In the genomic region with DNA sequence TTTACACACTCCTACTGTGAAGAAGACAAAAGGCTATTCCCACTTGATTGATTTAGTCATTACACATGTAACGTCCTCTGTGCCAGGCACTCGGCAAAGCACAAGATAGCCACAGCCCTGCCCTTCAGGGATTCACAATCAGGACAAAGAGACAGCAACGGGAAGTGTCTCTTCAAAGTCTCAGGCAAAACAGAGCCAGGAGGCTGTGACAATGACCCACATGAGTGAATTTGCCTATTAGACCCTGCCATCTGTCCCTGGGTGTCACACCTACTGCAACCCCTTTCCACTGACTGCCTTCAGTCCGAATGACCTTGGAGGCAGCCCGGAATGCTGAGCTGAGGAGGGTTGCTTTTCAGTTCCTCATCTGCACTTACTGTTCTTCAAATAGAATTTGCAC, we compare ENCODE assay signal across 8 mouse cellular contexts.
DNase-seq lines count a peak whose midpoint lies in the region; ATAC-seq lines count a peak whose summit lies in the region.

No protein-coding gene starts in this region.

- no peak overlapping the region for H3K9ac ChIP-seq in kidney, embryonic 16.5 days (replicated peaks; ENCODE audit: low read length)
- peak overlapping the region; percentile 47; the same call in 1 of the 2 replicates for H3K9ac ChIP-seq in neural tube, embryonic 12.5 days

- no peaks in the 10 kb centered on the region for H3K27me3 ChIP-seq in kidney, embryonic 16.5 days (ENCODE audit: insufficient read depth, low read length)
- H3K27me3 ChIP-seq in hindbrain, embryonic 10.5 days (ENCODE audit: insufficient read depth, poor library complexity, severe bottlenecking), result no peaks in the 10 kb centered on the region
- H3K27me3 ChIP-seq in neural tube, embryonic 12.5 days (replicated peaks), result no peaks in the 10 kb centered on the region

- H3K27ac ChIP-seq in kidney, embryonic 16.5 days (ENCODE audit: low read length), result no peak overlapping the region
- H3K27ac ChIP-seq in hindbrain, embryonic 10.5 days, result peak overlapping the region; percentile 82
- H3K27ac ChIP-seq in neural tube, embryonic 12.5 days, result peak overlapping the region; percentile 75

- no peaks in the 10 kb centered on the region for H3K36me3 ChIP-seq in kidney, embryonic 16.5 days (ENCODE audit: insufficient read depth, low read length)
- H3K36me3 ChIP-seq in hindbrain, embryonic 10.5 days, result no peaks in the 10 kb centered on the region
- H3K36me3 ChIP-seq in neural tube, embryonic 12.5 days, result no peaks in the 10 kb centered on the region

- 11% methylated on average over 5 of the region's 5 CpGs for WGBS in kidney, embryonic 16.5 days
- 21% methylated on average over 5 of the region's 5 CpGs for WGBS in hindbrain, embryonic 10.5 days
- WGBS in neural tube, embryonic 12.5 days, result 6% methylated on average over 5 of the region's 5 CpGs

- no peaks in the 10 kb centered on the region for H3K4me1 ChIP-seq in kidney, embryonic 16.5 days (ENCODE audit: insufficient read depth, low read length)
- peaks cover 31% of the 10 kb centered on the region for H3K4me1 ChIP-seq in hindbrain, embryonic 10.5 days (replicated peaks)
- H3K4me1 ChIP-seq in neural tube, embryonic 12.5 days, result peaks cover 15% of the 10 kb centered on the region

- no peaks in the 10 kb centered on the region for H3K9me3 ChIP-seq in kidney, embryonic 16.5 days (ENCODE audit: low read length)
- H3K9me3 ChIP-seq in hindbrain, embryonic 10.5 days, result no peaks in the 10 kb centered on the region
- no peaks in the 10 kb centered on the region for H3K9me3 ChIP-seq in neural tube, embryonic 12.5 days

- peak overlapping the region; percentile 42 for H3K4me2 ChIP-seq in kidney, embryonic 16.5 days (replicated peaks; ENCODE audit: low read depth, low read length)
- peak overlapping the region; percentile 52 for H3K4me2 ChIP-seq in neural tube, embryonic 12.5 days (replicated peaks)

- DNase-seq in kidney, postnatal 14 days, result no peak
- DNase-seq in embryo, embryonic 10.5 days (ENCODE audit: low spot score), result peak; percentile 44
- DNase-seq in hindbrain, embryonic 10.5 days (ENCODE audit: low spot score), result no peak
- no peak for DNase-seq in ovary, adult 18-20 months (ENCODE audit: low spot score)

- no peak overlapping the region for H3K4me3 ChIP-seq in kidney, embryonic 16.5 days (ENCODE audit: low read length)
- H3K4me3 ChIP-seq in hindbrain, embryonic 10.5 days, result peak overlapping the region; percentile 37; the same call in 1 of the 2 replicates
- no peak overlapping the region for H3K4me3 ChIP-seq in neural tube, embryonic 12.5 days

- no peak for ATAC-seq in kidney, embryonic 16.5 days (ENCODE audit: low FRiP score, low TSS enrichment)
- peak; percentile 62 for ATAC-seq in neural tube, embryonic 12.5 days (ENCODE audit: low FRiP score, low read depth)
- no peak for ATAC-seq in CD4-positive, CD25-positive, alpha-beta regulatory T cell, adult 4 months
- ATAC-seq in erythroblast, adult 5-6 weeks (replicated peaks; ENCODE audit: low FRiP score, poor library complexity, severe bottlenecking), result no peak
